Mouse (Mus musculus) lung, postnatal 0 days (tissue): ENCODE data around the gene Tbc1d16.

Source experiments
- CTCF ChIP-seq: IDR thresholded peaks from 2 replicates; pipeline ENCODE4 v1.5.1; 2016; ENCODE audit warnings: antibody characterized with exemption, mild to moderate bottlenecking
- EP300 ChIP-seq: IDR thresholded peaks from 2 replicates; pipeline ENCODE4 v1.6.1; 2016; ENCODE audit warnings: antibody characterized with exemption, mild to moderate bottlenecking, control low read depth

DNA sequence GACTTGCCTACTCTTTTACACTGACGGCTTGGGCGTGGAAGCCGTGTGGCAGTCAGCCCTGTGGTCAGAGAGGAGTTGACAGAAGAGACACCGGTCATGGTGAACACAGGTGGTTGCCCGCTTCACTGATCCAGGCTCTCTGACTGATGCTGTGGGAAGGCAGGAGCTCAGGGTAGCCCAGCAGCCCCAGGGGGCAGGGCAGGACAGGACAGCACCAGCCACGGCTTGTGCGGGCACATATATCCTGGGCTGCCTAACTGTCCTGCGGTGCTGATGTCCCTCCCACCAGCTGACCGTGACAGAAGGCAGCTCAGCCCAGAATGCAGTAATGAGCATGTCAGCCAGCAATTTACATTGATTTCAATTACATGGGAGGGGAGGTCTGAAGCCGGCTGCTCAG is 77.9 kb downstream of the Tbc1d16 start:
- TF ChIP-seq CTCF, result no peak
- no peak for TF ChIP-seq EP300
